Mouse (Mus musculus) forelimb bud, embryonic 11.5 days (tissue): ENCODE measurements at regions not wholly inside any gene's neighbourhood (a gene's known extent, or its start where the extent isn't known, plus 50 kb on each side); places are given as distances from the start of the nearest gene placed in this dataset.

ENCODE experiments used
- DNase-seq: peaks from one replicate; pipeline ENCODE4 v3.0.0-alpha.2; 2012; ENCODE audit warnings: low read depth, low spot score

- DNase-seq, result no peak
Measured at GRCm38 (mm10) chr5:85954526-85954925, 110.9 kb downstream of the Cenpc1 start.

DNA sequence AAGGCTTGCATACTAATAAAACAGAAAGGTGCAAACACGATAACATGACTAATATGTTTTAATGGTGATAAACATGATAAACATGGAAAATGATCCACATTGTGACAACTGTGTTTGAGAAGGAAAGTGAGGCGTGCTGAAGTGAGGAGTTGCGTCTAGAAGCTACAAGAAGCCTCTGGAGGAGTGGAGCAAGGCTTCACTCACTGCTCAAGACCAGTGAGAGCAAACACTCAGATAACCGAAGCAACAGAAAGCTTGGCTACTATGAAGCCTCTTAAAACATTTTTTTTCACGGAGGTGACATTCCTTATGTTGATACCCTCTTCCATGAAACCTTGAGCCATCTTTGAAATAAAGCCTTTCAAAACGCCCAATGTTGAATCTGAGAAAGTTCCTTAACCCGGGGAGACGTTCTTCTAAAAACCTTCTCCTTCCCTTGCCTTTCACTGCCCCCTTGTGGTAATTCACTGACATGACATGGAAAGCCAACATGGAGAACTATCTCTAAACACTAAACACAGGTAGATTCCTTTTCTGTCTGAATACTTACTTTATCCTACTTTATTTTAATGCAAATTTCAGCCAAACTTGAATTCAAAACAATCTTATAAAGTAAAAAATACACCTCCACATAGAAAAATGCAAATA is 128.6 kb downstream of the Cenpc1 start:
- DNase-seq, result peak; percentile 64

DNA sequence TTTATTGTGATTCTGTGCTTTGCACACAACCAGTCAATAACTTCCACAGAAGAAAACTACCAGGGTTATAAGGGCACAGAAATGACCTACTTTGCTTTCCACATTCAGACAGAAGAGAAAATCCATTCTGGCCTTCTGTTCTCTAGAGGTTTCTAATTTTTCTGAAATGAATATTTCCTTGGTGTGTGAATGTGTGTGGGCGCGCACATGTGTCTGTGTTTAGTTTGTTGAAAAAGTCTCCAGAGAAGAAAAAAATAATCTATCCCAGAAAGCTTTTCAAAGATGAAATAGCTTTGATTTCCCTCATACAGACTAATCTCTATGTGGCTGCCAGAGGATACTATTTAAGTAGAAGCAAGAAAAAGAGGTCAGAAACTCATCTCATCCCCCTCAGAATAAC is 147.1 kb downstream of the Cenpc1 start:
- DNase-seq, result no peak

GRCm38 (mm10) chr5:85915000-85915399 is 150.4 kb downstream of the Cenpc1 start:
- no peak for DNase-seq

- no peak for DNase-seq
Measured at GRCm38 (mm10) chr5:85896452-85896851, 168.9 kb downstream of the Cenpc1 start.

DNA sequence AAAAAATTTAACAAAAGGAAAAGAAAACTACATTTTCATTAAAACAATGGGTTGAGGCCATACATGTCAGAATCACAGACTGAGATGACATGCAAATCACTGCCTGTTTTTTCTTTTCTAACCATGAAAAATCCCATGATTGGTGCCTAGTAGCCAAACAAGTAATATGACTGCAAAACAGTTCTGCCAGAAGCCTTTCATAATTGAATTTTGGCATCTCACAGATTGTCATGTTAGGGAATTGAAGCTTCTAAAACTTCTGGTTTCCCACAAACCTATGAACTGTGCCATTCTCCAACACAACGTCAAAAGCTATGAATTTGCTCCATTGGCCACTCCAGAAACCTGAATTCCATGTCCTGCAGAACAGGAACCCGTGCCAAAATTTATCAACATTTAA is 169.6 kb downstream of the Cenpc1 start:
- no peak for DNase-seq

- DNase-seq, result no peak
Measured at GRCm38 (mm10) chr5:85870311-85870710, 195.1 kb downstream of the Cenpc1 start.

GRCm38 (mm10) chr5:85832556-85832955 is 232.8 kb downstream of the Cenpc1 start:
- no peak for DNase-seq

- no peak for DNase-seq
Measured at GRCm38 (mm10) chr5:85795531-85796197, 269.7 kb downstream of the Cenpc1 start.

DNA sequence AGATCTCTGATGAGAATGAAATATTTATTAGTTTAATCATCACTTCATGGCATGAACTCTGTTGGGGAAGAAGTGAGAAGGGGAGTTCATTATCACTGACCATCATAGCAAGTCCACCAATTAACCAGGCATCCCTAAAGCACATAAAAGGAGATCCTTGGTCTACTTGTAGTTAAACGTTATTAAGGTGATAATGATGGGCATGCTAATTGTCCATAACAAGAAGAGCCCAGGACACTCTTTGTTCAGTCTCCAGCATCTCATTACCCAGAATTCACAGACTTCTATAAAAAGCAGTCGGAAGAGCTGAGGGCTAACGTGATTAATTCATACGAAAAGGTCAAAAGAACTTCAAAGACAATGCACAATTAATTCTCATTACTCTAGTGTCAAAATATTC is 272.2 kb downstream of the Cenpc1 start:
- no peak for DNase-seq

- DNase-seq, result no peak
Measured at GRCm38 (mm10) chr5:85780730-85781454, 284.5 kb downstream of the Cenpc1 start.

DNA sequence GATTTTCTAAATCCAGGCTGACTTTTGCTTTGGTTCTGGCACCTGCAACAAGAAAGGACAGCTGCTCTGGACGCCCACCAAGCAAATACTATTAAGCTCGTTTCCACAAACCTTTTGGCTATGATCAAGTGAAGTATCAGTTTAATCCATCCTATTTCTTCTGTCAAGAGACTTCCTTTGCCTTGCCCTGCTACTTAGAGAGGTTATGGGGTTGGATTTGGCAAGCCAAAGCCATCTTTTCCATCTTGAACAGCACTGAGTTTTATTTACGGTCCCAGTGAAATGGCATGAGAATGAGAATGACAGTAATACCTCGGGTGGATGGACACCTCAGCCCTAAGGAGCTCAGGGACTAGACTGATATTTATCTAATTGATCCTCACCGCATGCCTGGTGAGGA is 285.4 kb downstream of the Cenpc1 start:
- no peak for DNase-seq

GRCm38 (mm10) chr5:85779205-85779604 is 286.2 kb downstream of the Cenpc1 start:
- no peak for DNase-seq

GRCm38 (mm10) chr5:85772660-85773059 is 292.7 kb downstream of the Cenpc1 start:
- no peak for DNase-seq

- no peak for DNase-seq
Measured at GRCm38 (mm10) chr5:85772086-85772485, 293.3 kb downstream of the Cenpc1 start.

DNA sequence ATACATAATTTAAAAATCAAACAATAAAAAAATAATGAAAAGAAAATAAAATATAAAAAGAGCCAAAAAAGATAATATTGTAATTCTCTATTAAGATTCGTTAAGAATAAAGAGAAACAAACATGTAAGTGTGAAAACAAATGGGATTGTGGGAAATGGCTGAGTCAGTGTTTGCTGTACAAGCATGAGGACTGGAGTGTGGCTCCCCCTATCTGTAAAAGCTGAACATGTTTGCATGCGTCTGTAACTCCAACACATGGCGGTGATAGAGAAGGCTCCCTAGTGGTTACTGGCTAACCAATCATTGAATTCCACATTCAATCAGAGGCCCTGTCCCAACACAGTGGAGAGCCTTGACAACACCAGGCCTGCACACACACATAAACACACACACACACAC is 298.2 kb downstream of the Cenpc1 start:
- no peak for DNase-seq

- no peak for DNase-seq
Measured at GRCm38 (mm10) chr5:85756716-85757115, 308.7 kb downstream of the Cenpc1 start.

GRCm38 (mm10) chr5:85754227-85754626 is 311.2 kb downstream of the Cenpc1 start:
- no peak for DNase-seq

GRCm38 (mm10) chr5:85753109-85753508 is 312.3 kb downstream of the Cenpc1 start:
- DNase-seq, result no peak

DNA sequence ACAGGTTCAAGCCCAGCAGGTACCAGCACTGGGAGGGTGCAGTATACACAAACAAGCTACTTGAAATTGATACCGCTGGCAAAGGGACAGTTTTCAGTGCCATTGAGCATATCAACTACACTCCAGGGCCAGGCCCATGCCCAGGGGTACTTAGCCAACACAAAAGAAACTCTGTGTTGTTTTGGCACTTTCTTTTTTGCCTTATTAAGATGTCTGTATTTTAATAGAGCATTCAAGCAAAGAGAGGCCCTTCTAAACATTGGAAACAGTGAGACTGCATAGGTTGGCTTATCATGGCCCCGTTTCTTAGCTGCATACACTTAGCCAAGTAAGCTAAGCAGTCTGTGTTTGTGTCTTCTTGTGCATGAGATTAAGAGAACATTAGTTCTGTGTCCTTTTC is 313.7 kb downstream of the Cenpc1 start:
- DNase-seq, result no peak

- DNase-seq, result no peak
Measured at GRCm38 (mm10) chr5:85750893-85751292, 314.5 kb downstream of the Cenpc1 start.

DNA sequence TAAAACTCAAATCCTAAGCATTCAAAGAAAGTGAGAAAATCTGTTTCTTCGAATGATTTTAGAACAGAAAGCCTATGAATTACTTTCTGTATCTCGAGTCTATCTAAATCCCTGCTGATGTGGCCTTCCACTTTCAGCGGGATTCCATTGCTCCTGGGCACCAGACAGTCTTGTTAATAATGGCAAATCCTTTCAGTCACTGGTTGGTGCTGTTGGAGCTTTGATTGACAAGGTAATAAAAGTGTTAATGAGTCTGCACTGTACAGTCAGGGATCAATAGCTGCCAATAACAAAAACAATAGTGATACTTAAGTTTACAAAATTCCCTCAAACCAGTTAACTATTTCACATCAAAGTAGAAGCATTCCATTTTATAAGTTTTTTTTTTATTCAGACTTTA is 335.8 kb downstream of the Cenpc1 start:
- no peak for DNase-seq

GRCm38 (mm10) chr5:85707345-85707744 is 358.0 kb downstream of the Cenpc1 start:
- DNase-seq, result peak; percentile 29
